Mouse (Mus musculus) ES-E14 (cell line): ENCODE results near the gene Ccnl1.

Experiments used
- CHD2 ChIP-seq: IDR thresholded peaks from 2 replicates; pipeline ENCODE4 v1.6.1; 2014; ENCODE audit warnings: mild to moderate bottlenecking, low read depth, low read length, inconsistent platforms
- HCFC1 ChIP-seq: IDR thresholded peaks from 2 replicates; pipeline ENCODE4 v1.6.1; 2012; ENCODE audit warnings: low read length, inconsistent platforms, borderline replicate concordance; ENCODE audit not compliant: insufficient read depth
- MAFK ChIP-seq: IDR thresholded peaks from 2 replicates; pipeline ENCODE4 v1.6.1; 2014; ENCODE audit warnings: mild to moderate bottlenecking, low read depth, low read length, inconsistent platforms; ENCODE audit not compliant: insufficient read depth
- ZC3H11A ChIP-seq: IDR thresholded peaks from 2 replicates; pipeline ENCODE4 v1.6.1; 2012; ENCODE audit warnings: low read depth, mild to moderate bottlenecking, inconsistent platforms, low read length, borderline replicate concordance

DNA sequence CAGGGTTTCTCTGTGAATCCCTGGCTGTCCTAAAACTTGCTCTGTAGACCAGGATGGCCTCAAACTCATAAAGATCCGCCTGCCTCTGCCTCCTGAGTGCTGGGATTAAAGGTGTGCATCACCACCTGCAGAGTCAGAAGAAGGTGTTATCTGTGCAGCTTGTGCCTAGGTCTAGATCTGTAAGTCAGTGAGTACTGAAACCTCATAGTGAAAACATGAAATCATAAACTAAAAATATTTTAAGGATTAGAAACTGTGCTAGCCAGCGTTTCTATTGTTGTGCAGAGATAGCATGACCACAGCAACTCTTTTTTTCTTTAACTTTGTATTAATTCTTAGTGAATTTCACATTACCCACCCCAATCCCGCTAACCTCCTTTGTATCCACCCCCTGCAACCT lies 46.8 kb downstream of the Ccnl1 start:
- TF ChIP-seq ZC3H11A (no peak), MAFK (no peak), HCFC1 (no peak), CHD2 (no peak)
